Mouse (Mus musculus): ENCODE measurements around the gene Ptpra.

The Ptpra gene

GRCm38 (mm10) chr2:130442162-130442561 is 7.9 kb upstream of the Ptpra start:
- in situ Hi-C loops (cut with MboI, MseI) = no loop called here

- in situ Hi-C loops (cut with MboI, MseI) = loop anchor here (5.0 kb wide), 1 partner anchor 114 kb away; the partner anchor contains the start of gene Mrps26
These were observed 1.6 kb upstream of the Ptpra start for GRCm38 (mm10) chr2:130448449-130448848.

GRCm38 (mm10) chr2:130449021-130449793 is 871 bp upstream of the Ptpra start:
- in situ Hi-C loops (cut with MboI, MseI) = loop anchor here (5.0 kb wide), 1 partner anchor 113 kb away; the partner anchor contains the start of gene Mrps26

GRCm38 (mm10) chr2:130450434-130450796 is 337 bp downstream of the Ptpra start:
- in situ Hi-C loops (cut with MboI, MseI) = no loop called here

- in situ Hi-C loops (cut with MboI, MseI) = no loop called here
These were observed 1.1 kb downstream of the Ptpra start for GRCm38 (mm10) chr2:130451086-130451726.

GRCm38 (mm10) chr2:130451727-130452090 is 1.6 kb downstream of the Ptpra start:
- in situ Hi-C loops (cut with MboI, MseI) = no loop called here

GRCm38 (mm10) chr2:130452266-130452665 is 2.2 kb downstream of the Ptpra start:
- in situ Hi-C loops (cut with MboI, MseI) = no loop called here

- in situ Hi-C loops (cut with MboI, MseI) = no loop called here
These were observed 3.3 kb downstream of the Ptpra start for GRCm38 (mm10) chr2:130453421-130453820.

- in situ Hi-C loops (cut with MboI, MseI) = no loop called here
These were observed 4.8 kb downstream of the Ptpra start for GRCm38 (mm10) chr2:130454748-130455370.

GRCm38 (mm10) chr2:130457871-130458270 is 7.8 kb downstream of the Ptpra start:
- in situ Hi-C loops (cut with MboI, MseI) = no loop called here

- in situ Hi-C loops (cut with MboI, MseI) = no loop called here
These were observed 9.5 kb downstream of the Ptpra start for GRCm38 (mm10) chr2:130459576-130459975.

GRCm38 (mm10) chr2:130461287-130462071 is 11.4 kb downstream of the Ptpra start:
- in situ Hi-C loops (cut with MboI, MseI) = no loop called here

- in situ Hi-C loops (cut with MboI, MseI) = no loop called here
These were observed 16.4 kb downstream of the Ptpra start for GRCm38 (mm10) chr2:130466438-130466837.

- in situ Hi-C loops (cut with MboI, MseI) = no loop called here
These were observed 19.3 kb downstream of the Ptpra start for GRCm38 (mm10) chr2:130469366-130469765.

- in situ Hi-C loops (cut with MboI, MseI) = no loop called here
These were observed 19.9 kb downstream of the Ptpra start for GRCm38 (mm10) chr2:130469935-130470334.

- in situ Hi-C loops (cut with MboI, MseI) = no loop called here
These were observed 22.9 kb downstream of the Ptpra start for GRCm38 (mm10) chr2:130472908-130473510.

- in situ Hi-C loops (cut with MboI, MseI) = no loop called here
These were observed 25.7 kb downstream of the Ptpra start for GRCm38 (mm10) chr2:130475764-130476163.

GRCm38 (mm10) chr2:130476666-130477297 is 26.7 kb downstream of the Ptpra start:
- in situ Hi-C loops (cut with MboI, MseI) = no loop called here

- in situ Hi-C loops (cut with MboI, MseI) = no loop called here
These were observed 32.1 kb downstream of the Ptpra start for GRCm38 (mm10) chr2:130482177-130482576.

- in situ Hi-C loops (cut with MboI, MseI) = no loop called here
These were observed 32.6 kb downstream of the Ptpra start for GRCm38 (mm10) chr2:130482700-130483099.

- in situ Hi-C loops (cut with MboI, MseI) = no loop called here
These were observed 34.1 kb downstream of the Ptpra start for GRCm38 (mm10) chr2:130484206-130484605.
